Mouse (Mus musculus) spleen, adult 2 months (tissue): ENCODE results near the gene Sae1.

Experiments
- CTCF ChIP-seq: fragments of 200-500 bp; IDR thresholded peaks from 2 replicates; pipeline ENCODE4 v1.5.1; 2011; ENCODE audit warnings: mild to moderate bottlenecking, inconsistent platforms; ENCODE audit not compliant: insufficient read depth, insufficient read length, insufficient replicate concordance; ENCODE audit errors: extremely low read depth
- POLR2A ChIP-seq: fragments of 200-500 bp; IDR thresholded peaks from 2 replicates; pipeline ENCODE4 v1.6.1; 2011; ENCODE audit warnings: low read depth, low read length, inconsistent platforms

DNA sequence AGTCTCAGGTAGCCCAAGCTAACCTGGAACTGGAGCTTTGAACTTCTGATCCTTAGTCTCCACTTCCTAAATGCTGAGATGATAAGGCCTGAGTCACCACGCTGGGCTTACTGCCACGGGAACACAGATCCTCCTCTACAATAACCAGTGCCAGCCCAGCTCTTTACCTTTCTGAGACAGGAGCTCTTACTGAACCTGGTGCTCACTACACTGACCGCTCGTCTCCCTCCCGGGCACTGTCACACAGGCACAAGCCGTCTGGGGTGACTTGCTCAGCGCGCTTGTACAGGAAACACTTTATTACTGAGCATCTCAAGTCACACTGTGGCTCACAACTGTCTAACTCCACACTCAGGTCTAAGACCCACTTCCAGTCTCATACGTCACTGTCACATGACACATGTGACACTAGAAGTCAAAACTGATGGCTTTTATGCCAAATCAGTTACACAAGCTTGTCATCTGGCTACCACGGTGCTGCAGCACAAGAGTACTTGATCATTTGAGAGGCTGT lies 21.4 kb downstream of the Sae1 start:
- TF ChIP-seq CTCF (no peak), POLR2A (no peak)
